Mouse (Mus musculus) neural tube, embryonic 14.5 days (tissue): ENCODE results near the gene Sh3bgrl2. TPM values are rescaled to one million over a fixed set of nuclear protein-coding genes. Genes with fewer than 3 reads are reported as not detected.

Experiments
- ATAC-seq: fragments of 200-750 bp; cut with Nextera tagmentation; 2 replicates; pipeline ENCODE4 v1.8.0; 2017; ENCODE audit warnings: low read depth, mild to moderate bottlenecking, moderate TSS enrichment, moderate library complexity
- H3K27ac ChIP-seq: fragments of 300-500 bp; sonication (generic); 2 replicates; pipeline ENCODE4 v1.5.1; 2014; ENCODE audit warnings: low read depth, mild to moderate bottlenecking, control low read depth, low read length, moderate library complexity, mixed read lengths
- H3K27me3 ChIP-seq: fragments of 300-500 bp; sonication (generic); 2 replicates; pipeline ENCODE4 v1.6.1; 2014; ENCODE audit warnings: low read length; ENCODE audit not compliant: control insufficient read depth, insufficient read depth
- H3K36me3 ChIP-seq: fragments of 300-500 bp; sonication (generic); 2 replicates; pipeline ENCODE4 v1.6.1; 2014; ENCODE audit warnings: low read length, mixed read lengths; ENCODE audit not compliant: control insufficient read depth, insufficient read depth
- H3K4me1 ChIP-seq: fragments of 300-500 bp; sonication (generic); 2 replicates; pipeline ENCODE4 v1.6.1; 2014; ENCODE audit warnings: low read length; ENCODE audit not compliant: control insufficient read depth, insufficient read depth
- H3K4me2 ChIP-seq: fragments of 300-500 bp; sonication (generic); 2 replicates; pipeline ENCODE4 v1.6.1; 2014; ENCODE audit warnings: mild to moderate bottlenecking, low read depth, low read length, control low read depth
- H3K4me3 ChIP-seq: fragments of 300-500 bp; sonication (generic); 2 replicates; pipeline ENCODE4 v1.5.1; 2014; ENCODE audit warnings: low read depth, low read length, control low read depth, mixed read lengths
- H3K9ac ChIP-seq: fragments of 300-500 bp; sonication (generic); replicated peaks from 2 replicates; pipeline ENCODE4 v1.6.1; 2014; ENCODE audit warnings: low read depth, mild to moderate bottlenecking, control low read depth, low read length, mixed read lengths
- H3K9me3 ChIP-seq: fragments of 300-500 bp; sonication (generic); 2 replicates; pipeline ENCODE4 v1.6.1; 2016; ENCODE audit warnings: low read length; ENCODE audit not compliant: control insufficient read depth
- WGBS: fragments of 180-500 bp; shearing (Covaris S2); extraction: QIAGEN DNeasy Blood & Tissue Kit; methylation state at CpG from one replicate; pipeline ENCODE4 v1.1.7; 2014; 5-methylcytosine and 5-hydroxymethylcytosine counted together
- polyA plus RNA-seq: library from polyadenylated mRNA; unstranded; fragments of >200 nt; fragmentation: Nextera tagmentation; extraction: Ambion mirVana; gene quantifications from 2 replicates; pipeline ENCODE4 v1.2.1, GENCODE M21; 2014

The Sh3bgrl2 gene
- polyA plus RNA-seq, 1 experiment from 2014 or later: 10.1 TPM

- Histone ChIP-seq H3K4me2 (no peak overlapping the region), H3K4me3 (no peak overlapping the region), H3K4me1 (peaks cover 6% of the 10 kb centered on the region; the same call in 1 of the 2 replicates), H3K9ac (no peak overlapping the region), H3K27me3 (no peaks in the 10 kb centered on the region), H3K36me3 (no peaks in the 10 kb centered on the region), H3K27ac (no peak overlapping the region), H3K9me3 (no peaks in the 10 kb centered on the region)
- ATAC-seq: no peak
- 93% methylated on average over 14 of the region's 14 CpGs for WGBS
These were observed 8.2 kb upstream of the Sh3bgrl2 start for GRCm38 (mm10) chr9:83539809-83540491.

DNA sequence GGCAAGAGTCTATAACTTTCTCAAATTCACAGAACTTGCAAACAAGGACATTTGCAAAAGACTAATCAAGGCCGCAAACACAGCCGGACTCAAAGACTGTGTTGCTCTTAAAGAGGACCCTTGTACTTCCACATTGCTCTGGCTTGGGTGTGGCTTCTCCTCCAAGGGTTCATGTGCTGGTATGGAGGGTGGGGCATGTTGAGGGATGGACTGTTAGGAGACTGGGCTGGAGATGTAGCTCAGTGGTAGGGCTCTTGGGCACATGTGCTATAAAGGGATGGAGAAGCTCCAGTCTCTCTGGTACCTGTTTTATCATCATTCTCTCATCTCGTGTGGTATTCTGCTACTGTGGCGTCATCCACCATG lies 7.7 kb upstream of the Sh3bgrl2 start:
- Histone ChIP-seq H3K27me3 (no peaks in the 10 kb centered on the region), H3K9me3 (no peaks in the 10 kb centered on the region), H3K9ac (no peak overlapping the region), H3K36me3 (no peaks in the 10 kb centered on the region), H3K27ac (no peak overlapping the region), H3K4me3 (no peak overlapping the region), H3K4me2 (no peak overlapping the region), H3K4me1 (peaks cover 6% of the 10 kb centered on the region; the same call in 1 of the 2 replicates)
- 92% methylated on average over 4 of the region's 4 CpGs for WGBS
- no peak for ATAC-seq

DNA sequence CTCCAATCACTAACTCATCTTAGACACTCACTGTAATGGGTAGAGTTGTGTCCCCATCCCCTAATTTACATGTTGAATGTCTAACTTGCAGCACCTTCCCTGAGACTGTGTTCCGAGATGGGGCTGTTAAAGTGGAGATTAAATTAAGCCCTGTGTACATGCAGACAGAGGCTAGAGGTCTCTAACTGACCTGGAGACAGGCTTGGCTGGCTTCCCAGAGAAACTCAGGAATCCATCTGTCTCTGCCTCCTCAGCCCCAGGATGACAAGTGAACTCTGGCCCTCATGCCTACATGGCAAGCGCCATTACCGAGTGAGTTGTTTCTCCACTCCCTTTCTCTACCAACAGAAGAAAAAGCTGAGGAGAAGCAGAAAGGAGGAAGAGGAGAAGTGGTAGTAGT lies 7.2 kb upstream of the Sh3bgrl2 start:
- Histone ChIP-seq H3K27ac (no peak overlapping the region), H3K4me3 (no peak overlapping the region), H3K27me3 (no peaks in the 10 kb centered on the region), H3K36me3 (no peaks in the 10 kb centered on the region), H3K9ac (no peak overlapping the region), H3K9me3 (no peaks in the 10 kb centered on the region), H3K4me2 (no peak overlapping the region), H3K4me1 (peaks cover 6% of the 10 kb centered on the region; the same call in 1 of the 2 replicates)
- WGBS: 67% methylated on average over 3 of the region's 3 CpGs
- ATAC-seq: no peak

DNA sequence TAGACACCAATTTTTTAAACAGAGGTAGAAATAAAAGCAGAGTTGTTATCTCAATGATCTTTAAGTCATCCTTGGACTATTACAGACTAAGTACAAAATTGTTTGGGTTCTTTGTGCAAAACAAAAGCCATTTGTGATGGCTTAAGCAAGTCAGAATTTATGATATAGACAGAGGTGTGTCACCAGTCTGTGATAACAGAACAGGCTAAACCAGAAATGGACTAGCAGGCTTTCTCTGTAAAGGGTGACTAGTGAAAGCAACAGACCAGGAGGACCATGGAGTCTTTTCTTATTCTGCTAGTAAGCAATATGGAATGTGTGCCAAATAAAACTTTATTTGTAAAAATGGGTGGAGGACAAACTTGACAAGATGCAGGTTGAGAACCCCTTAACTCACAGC lies 2.9 kb upstream of the Sh3bgrl2 start:
- Histone ChIP-seq H3K4me3 (no peak overlapping the region), H3K4me1 (no peaks in the 10 kb centered on the region), H3K9ac (no peak overlapping the region), H3K36me3 (no peaks in the 10 kb centered on the region), H3K9me3 (no peaks in the 10 kb centered on the region), H3K27me3 (no peaks in the 10 kb centered on the region), H3K4me2 (no peak overlapping the region), H3K27ac (no peak overlapping the region)
- ATAC-seq: no peak

DNA sequence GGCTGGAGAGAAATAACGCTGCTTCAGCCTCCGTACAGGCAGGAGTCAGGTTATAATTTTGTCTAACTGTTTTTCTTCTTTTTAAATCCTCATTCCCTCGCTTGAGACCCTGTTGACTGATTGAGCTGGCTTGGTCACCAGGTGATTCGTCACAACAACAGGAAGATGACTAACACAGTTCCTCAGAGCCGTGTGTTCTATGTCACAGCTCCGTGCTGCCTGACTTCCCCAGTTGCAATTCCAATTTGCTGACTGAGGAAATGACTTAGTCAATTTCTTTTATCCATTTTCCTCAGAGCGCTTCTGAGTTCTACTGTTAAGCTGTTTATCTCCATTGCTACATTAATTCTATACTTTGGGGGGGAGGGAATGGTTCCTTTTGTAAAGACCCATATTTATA lies 1.8 kb upstream of the Sh3bgrl2 start:
- Histone ChIP-seq H3K4me2 (no peak overlapping the region), H3K27ac (no peak overlapping the region), H3K4me3 (no peak overlapping the region), H3K9me3 (no peaks in the 10 kb centered on the region), H3K4me1 (no peaks in the 10 kb centered on the region), H3K27me3 (no peaks in the 10 kb centered on the region), H3K36me3 (no peaks in the 10 kb centered on the region), H3K9ac (no peak overlapping the region)
- no peak for ATAC-seq
- 84% methylated on average over 7 of the region's 7 CpGs for WGBS

- no peak for ATAC-seq
- H3K36me3 ChIP-seq: no peaks in the 10 kb centered on the region
- no peak overlapping the region for H3K4me3 ChIP-seq
- no peak overlapping the region for H3K27ac ChIP-seq
- no peak overlapping the region for H3K4me2 ChIP-seq
- H3K9ac ChIP-seq: no peak overlapping the region
- H3K4me1 ChIP-seq: no peaks in the 10 kb centered on the region
- H3K27me3 ChIP-seq: no peaks in the 10 kb centered on the region
- 76% methylated on average over 7 of the region's 7 CpGs for WGBS
- H3K9me3 ChIP-seq: no peaks in the 10 kb centered on the region
These were observed 898 bp upstream of the Sh3bgrl2 start for GRCm38 (mm10) chr9:83547229-83547628.

DNA sequence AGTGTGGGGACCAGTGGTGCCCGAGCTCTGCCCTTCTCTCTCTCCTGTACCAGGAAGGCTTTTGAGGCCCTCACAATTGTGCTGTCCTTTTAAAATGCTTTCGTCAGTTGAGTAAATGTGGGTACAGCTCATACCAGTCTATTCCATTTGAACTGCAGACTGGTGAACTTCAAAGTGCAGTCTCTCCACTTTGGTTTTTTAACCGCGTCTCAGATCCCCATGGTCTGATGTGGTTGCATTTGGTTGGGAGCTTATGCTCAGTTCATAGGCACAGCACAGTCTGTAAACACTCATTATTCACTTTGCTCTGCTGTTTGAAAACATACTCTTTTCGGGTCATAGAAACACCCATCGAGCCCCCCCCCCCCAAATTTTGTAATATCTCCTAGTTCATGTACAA lies 1.7 kb downstream of the Sh3bgrl2 start:
- Histone ChIP-seq H3K4me2 (no peak overlapping the region), H3K4me1 (no peaks in the 10 kb centered on the region), H3K9me3 (no peaks in the 10 kb centered on the region), H3K27me3 (no peaks in the 10 kb centered on the region), H3K9ac (no peak overlapping the region), H3K27ac (no peak overlapping the region), H3K36me3 (no peaks in the 10 kb centered on the region), H3K4me3 (no peak overlapping the region)
- WGBS: 88% methylated on average over 6 of the region's 6 CpGs
- no peak for ATAC-seq

DNA sequence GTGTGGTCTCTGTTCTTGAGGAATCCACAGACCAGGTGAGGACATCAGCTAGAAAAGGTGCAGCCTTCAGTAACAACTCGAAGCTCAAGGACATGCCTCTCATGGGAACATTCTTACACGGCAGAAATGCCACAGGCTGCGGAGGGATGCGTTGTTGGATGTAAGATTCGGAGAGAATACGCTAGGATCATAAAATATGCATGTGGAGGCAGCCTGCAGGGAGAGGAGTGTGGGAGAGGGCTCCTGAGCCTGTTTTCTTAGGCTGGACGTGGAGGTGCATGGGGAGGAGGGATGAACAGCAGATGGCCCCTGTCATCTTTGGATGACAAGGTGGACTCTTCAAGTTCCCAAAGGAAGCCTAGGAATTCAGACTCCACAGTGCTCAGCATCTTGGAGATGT lies 3.0 kb downstream of the Sh3bgrl2 start:
- ATAC-seq: no peak
- no peak overlapping the region for H3K4me3 ChIP-seq
- H3K9me3 ChIP-seq: no peaks in the 10 kb centered on the region
- no peaks in the 10 kb centered on the region for H3K27me3 ChIP-seq
- no peak overlapping the region for H3K9ac ChIP-seq
- H3K4me2 ChIP-seq: no peak overlapping the region
- 56% methylated on average over 7 of the region's 7 CpGs for WGBS
- no peak overlapping the region for H3K27ac ChIP-seq
- no peaks in the 10 kb centered on the region for H3K4me1 ChIP-seq
- H3K36me3 ChIP-seq: no peaks in the 10 kb centered on the region

DNA sequence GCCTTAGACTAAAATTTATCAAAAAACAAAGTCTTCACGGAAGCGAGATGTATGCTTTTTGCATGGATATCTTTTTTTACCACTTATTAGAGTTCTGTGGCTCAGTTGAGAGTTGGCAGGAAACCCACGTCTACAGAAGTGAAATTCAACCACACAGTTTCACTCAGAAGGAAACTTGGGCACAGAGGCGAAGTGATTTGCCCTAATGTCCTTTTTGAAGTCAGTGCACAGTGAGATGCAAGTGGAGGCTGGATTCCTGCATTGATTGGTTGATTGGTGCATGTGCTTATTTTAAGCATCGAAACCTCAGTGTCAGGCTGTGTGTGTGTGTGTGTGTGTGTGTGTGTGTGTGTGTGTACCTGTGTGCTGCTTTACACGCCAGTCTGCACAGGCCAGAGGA lies 3.5 kb downstream of the Sh3bgrl2 start:
- no peak overlapping the region for H3K27ac ChIP-seq
- no peak overlapping the region for H3K9ac ChIP-seq
- H3K4me2 ChIP-seq: no peak overlapping the region
- H3K4me3 ChIP-seq: no peak overlapping the region
- H3K36me3 ChIP-seq: no peaks in the 10 kb centered on the region
- 0 out of 2 replicates have a peak, but pooled peaks cover 4% of the 10 kb centered on the region for H3K4me1 ChIP-seq
- no peaks in the 10 kb centered on the region for H3K9me3 ChIP-seq
- no peak for ATAC-seq
- WGBS: 89% methylated on average over 6 of the region's 6 CpGs
- no peaks in the 10 kb centered on the region for H3K27me3 ChIP-seq
